Mouse (Mus musculus) thymus, adult 18-20 months (tissue): ENCODE measurements around the gene Exoc1.

Source experiments
- DNase-seq, 2 experiments: peaks; one replicate each; pipeline ENCODE4 v3.0.0; 2022; ENCODE audit warnings: mixed read lengths in 2 of 2

The Exoc1 gene

GRCm38 (mm10) chr5:76612867-76613499 lies 83.9 kb downstream of the Exoc1 start:
- no peak for DNase-seq

GRCm38 (mm10) chr5:76615276-76615675 lies 86.2 kb downstream of the Exoc1 start:
- no peak for DNase-seq

- DNase-seq = no peak
These were observed 87.2 kb downstream of the Exoc1 start for GRCm38 (mm10) chr5:76616196-76616747.

GRCm38 (mm10) chr5:76618750-76619149 lies 89.6 kb downstream of the Exoc1 start:
- DNase-seq = no peak
